Mouse (Mus musculus): ENCODE measurements at regions not wholly inside any gene's neighbourhood (a gene's known extent, or its start where the extent isn't known, plus 50 kb on each side); places are given as distances from the start of the nearest gene placed in this dataset.

DNA sequence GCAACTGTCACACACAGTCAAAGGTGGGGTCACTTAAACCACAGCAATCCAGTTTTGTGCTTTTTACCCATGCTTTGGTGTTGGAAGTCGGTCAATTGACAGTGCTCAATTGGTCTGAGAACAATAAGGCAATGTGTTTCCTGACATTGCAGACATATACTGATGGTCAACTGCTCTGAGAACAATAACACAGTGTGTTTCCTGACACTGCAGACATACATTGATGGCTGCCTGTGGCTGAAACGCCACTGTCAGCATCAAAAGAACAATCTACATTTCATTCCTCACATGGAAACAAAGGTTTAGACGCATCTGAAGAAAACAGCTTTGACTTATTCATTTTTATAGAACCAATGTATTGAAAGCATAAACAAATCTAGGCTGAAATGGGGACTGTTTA, 59.2 kb upstream of the Lama4 start:
- 62% methylated on average over 3 of the region's 3 CpGs for WGBS
- no peaks in the 10 kb centered on the region for H3K36me3 ChIP-seq (ENCODE audit: control insufficient read depth, insufficient read depth, low read length)
- TF ChIP-seq CTCF (IDR thresholded peaks at IDR 0.05) (no peak), EP300 (IDR thresholded peaks at IDR 0.05; ENCODE audit: insufficient read depth, low read depth, low read length) (no peak), POLR2A (IDR thresholded peaks at IDR 0.05; ENCODE audit: insufficient read depth, low read depth, low read length) (no peak)
- no peaks in the 10 kb centered on the region; the same call in 1 of the 2 replicates for H3K4me1 ChIP-seq (ENCODE audit: control insufficient read depth, insufficient read depth, low read length)
- no peak overlapping the region for H3K4me3 ChIP-seq
- DNase-seq, result no peak
- intact Hi-C loops (cut with DNase I), result no loop called here
- H3K79me2 ChIP-seq (replicated peaks; ENCODE audit: control insufficient read depth, insufficient read depth, low read length), result no peaks in the 10 kb centered on the region
- no peak overlapping the region for H3K9ac ChIP-seq (ENCODE audit: low read depth, low read length)
- H3K27me3 ChIP-seq (ENCODE audit: control insufficient read depth, insufficient read depth, low read length), result no peaks in the 10 kb centered on the region
- no peak overlapping the region for H3K27ac ChIP-seq

- no peak overlapping the region for H3K4me3 ChIP-seq
- H3K36me3 ChIP-seq (ENCODE audit: control insufficient read depth, insufficient read depth, low read length), result no peaks in the 10 kb centered on the region
- WGBS, result 49% methylated on average over 2 of the region's 2 CpGs
- no peak for TF ChIP-seq POLR2A (IDR thresholded peaks at IDR 0.05; ENCODE audit: insufficient read depth, low read depth, low read length)
- TF ChIP-seq EP300 (IDR thresholded peaks at IDR 0.05; ENCODE audit: insufficient read depth, low read depth, low read length), result no peak
- TF ChIP-seq CTCF (IDR thresholded peaks at IDR 0.05), result no peak
- no peaks in the 10 kb centered on the region; the same call in 1 of the 2 replicates for H3K4me1 ChIP-seq (ENCODE audit: control insufficient read depth, insufficient read depth, low read length)
- peak overlapping the region; percentile 51 for H3K27ac ChIP-seq
- intact Hi-C loops (cut with DNase I), result no loop called here
- no peaks in the 10 kb centered on the region for H3K79me2 ChIP-seq (replicated peaks; ENCODE audit: control insufficient read depth, insufficient read depth, low read length)
- H3K9ac ChIP-seq (ENCODE audit: low read depth, low read length), result no peak overlapping the region
- no peak for DNase-seq
- H3K27me3 ChIP-seq (ENCODE audit: control insufficient read depth, insufficient read depth, low read length), result no peaks in the 10 kb centered on the region
Measured at GRCm38 (mm10) chr10:38907835-38908234, 57.5 kb upstream of the Lama4 start.

GRCm38 (mm10) chr10:38908277-38908676, 57.0 kb upstream of the Lama4 start:
- no peaks in the 10 kb centered on the region for H3K79me2 ChIP-seq (replicated peaks; ENCODE audit: control insufficient read depth, insufficient read depth, low read length)
- no peak overlapping the region for H3K9ac ChIP-seq (ENCODE audit: low read depth, low read length)
- peak overlapping the region; percentile 51 for H3K27ac ChIP-seq
- DNase-seq, result peak; percentile 80 to 85
- intact Hi-C loops (cut with DNase I), result no loop called here
- WGBS, result 19% methylated on average over 9 of the region's 9 CpGs
- no peaks in the 10 kb centered on the region for H3K27me3 ChIP-seq (ENCODE audit: control insufficient read depth, insufficient read depth, low read length)
- no peaks in the 10 kb centered on the region for H3K36me3 ChIP-seq (ENCODE audit: control insufficient read depth, insufficient read depth, low read length)
- no peaks in the 10 kb centered on the region; the same call in 1 of the 2 replicates for H3K4me1 ChIP-seq (ENCODE audit: control insufficient read depth, insufficient read depth, low read length)
- no peak overlapping the region for H3K4me3 ChIP-seq
- TF ChIP-seq POLR2A (IDR thresholded peaks at IDR 0.05; ENCODE audit: insufficient read depth, low read depth, low read length) (no peak), EP300 (IDR thresholded peaks at IDR 0.05; ENCODE audit: insufficient read depth, low read depth, low read length) (peak; percentile 58; the same call in 1 of the 2 replicates)

DNA sequence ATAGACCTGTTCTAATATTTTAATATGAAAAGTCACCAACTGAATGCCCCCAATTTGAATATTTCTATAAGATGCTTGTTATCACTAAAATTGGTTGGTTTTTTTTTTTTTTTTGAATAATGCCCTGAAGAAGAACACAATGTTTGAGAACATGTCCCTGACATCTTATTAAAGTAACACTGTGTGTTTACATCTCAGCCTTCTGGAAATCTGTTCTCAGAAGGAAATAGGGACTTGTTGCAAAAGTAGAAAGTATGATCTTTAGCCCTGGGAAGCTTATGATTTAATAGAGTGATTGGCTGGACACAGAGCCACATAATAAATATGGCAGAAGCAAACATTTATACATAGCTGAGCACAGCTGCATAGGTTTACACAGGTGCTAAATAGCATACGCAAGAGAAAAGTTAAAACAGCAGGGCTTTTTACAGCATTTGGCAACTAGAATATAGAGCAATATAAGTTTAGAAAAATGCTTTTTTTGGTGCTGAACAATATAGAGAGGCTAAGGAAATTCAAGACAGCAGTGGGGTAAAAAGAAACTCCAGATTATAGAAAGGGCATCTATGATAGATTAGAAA, 56.1 kb upstream of the Lama4 start:
- Histone ChIP-seq H3K4me3 (no peak overlapping the region), H3K27me3 (ENCODE audit: control insufficient read depth, insufficient read depth, low read length) (no peaks in the 10 kb centered on the region), H3K27ac (peak overlapping the region; percentile 51), H3K4me1 (ENCODE audit: control insufficient read depth, insufficient read depth, low read length) (no peaks in the 10 kb centered on the region; the same call in 1 of the 2 replicates), H3K9ac (ENCODE audit: low read depth, low read length) (no peak overlapping the region), H3K79me2 (replicated peaks; ENCODE audit: control insufficient read depth, insufficient read depth, low read length) (no peaks in the 10 kb centered on the region), H3K36me3 (ENCODE audit: control insufficient read depth, insufficient read depth, low read length) (no peaks in the 10 kb centered on the region)
- TF ChIP-seq EP300 (IDR thresholded peaks at IDR 0.05; ENCODE audit: insufficient read depth, low read depth, low read length), result no peak
- no peak for TF ChIP-seq CTCF (IDR thresholded peaks at IDR 0.05)
- TF ChIP-seq POLR2A (IDR thresholded peaks at IDR 0.05; ENCODE audit: insufficient read depth, low read depth, low read length), result no peak
- WGBS, result 96% methylated on average over 1 of the region's 1 CpGs
- intact Hi-C loops (cut with DNase I), result no loop called here
- no peak for DNase-seq

DNA sequence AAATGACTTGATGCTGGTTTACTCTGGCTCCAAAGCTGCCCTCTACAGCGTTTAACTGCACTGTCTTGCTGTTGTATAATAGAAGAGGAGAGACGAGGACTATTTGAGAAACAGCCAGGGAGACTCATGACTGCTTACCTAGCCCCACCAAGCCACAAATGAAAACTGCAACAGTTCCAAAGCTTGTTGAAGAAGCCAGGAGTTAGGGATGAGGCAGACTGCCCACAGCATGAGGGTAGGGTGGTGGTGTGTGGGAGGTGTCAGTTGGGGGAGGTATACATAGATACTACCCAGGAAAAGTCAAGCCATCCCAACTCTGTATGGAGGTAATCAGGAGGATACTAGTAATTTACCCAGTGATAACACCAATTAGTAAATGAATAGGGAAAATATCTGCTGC, 55.5 kb upstream of the Lama4 start:
- DNase-seq, result no peak
- WGBS, result 84% methylated on average over 2 of the region's 2 CpGs
- Histone ChIP-seq H3K27ac (no peak overlapping the region), H3K4me3 (no peak overlapping the region), H3K9ac (ENCODE audit: low read depth, low read length) (no peak overlapping the region), H3K4me1 (ENCODE audit: control insufficient read depth, insufficient read depth, low read length) (no peaks in the 10 kb centered on the region; the same call in 1 of the 2 replicates), H3K36me3 (ENCODE audit: control insufficient read depth, insufficient read depth, low read length) (no peaks in the 10 kb centered on the region), H3K27me3 (ENCODE audit: control insufficient read depth, insufficient read depth, low read length) (no peaks in the 10 kb centered on the region), H3K79me2 (replicated peaks; ENCODE audit: control insufficient read depth, insufficient read depth, low read length) (no peaks in the 10 kb centered on the region)
- TF ChIP-seq POLR2A (IDR thresholded peaks at IDR 0.05; ENCODE audit: insufficient read depth, low read depth, low read length), result no peak
- intact Hi-C loops (cut with DNase I), result no loop called here

DNA sequence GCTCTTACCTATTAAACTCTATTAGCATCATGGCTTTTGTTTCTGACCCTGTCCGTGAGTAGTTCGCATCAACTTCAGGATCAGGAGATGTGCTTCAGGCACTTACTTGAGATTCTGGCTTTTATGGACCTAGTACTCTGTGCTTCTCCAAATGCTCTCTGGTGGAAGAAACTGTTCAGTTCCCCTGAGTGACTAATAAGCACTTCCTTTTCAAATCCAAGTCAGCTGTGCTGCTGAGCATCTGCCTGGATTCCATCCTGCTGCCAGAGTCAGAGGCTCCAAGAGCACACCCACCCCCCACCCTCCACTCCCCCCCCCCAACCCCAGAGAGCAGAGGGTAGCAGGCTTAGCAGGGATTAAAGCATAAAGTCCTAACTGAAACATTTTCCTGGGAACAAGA, 52.3 kb upstream of the Lama4 start:
- H3K27ac ChIP-seq, result peak overlapping the region; percentile 9; the same call in 1 of the 2 replicates
- no peaks in the 10 kb centered on the region for H3K27me3 ChIP-seq (ENCODE audit: control insufficient read depth, insufficient read depth, low read length)
- no peaks in the 10 kb centered on the region for H3K79me2 ChIP-seq (replicated peaks; ENCODE audit: control insufficient read depth, insufficient read depth, low read length)
- peaks cover 5% of the 10 kb centered on the region for H3K4me1 ChIP-seq (ENCODE audit: control insufficient read depth, insufficient read depth, low read length)
- no peak overlapping the region for H3K4me3 ChIP-seq
- DNase-seq, result no peak
- intact Hi-C loops (cut with DNase I), result no loop called here
- no peaks in the 10 kb centered on the region for H3K36me3 ChIP-seq (ENCODE audit: control insufficient read depth, insufficient read depth, low read length)
- TF ChIP-seq EP300 (IDR thresholded peaks at IDR 0.05; ENCODE audit: insufficient read depth, low read depth, low read length) (no peak), POLR2A (IDR thresholded peaks at IDR 0.05; ENCODE audit: insufficient read depth, low read depth, low read length) (no peak), CTCF (IDR thresholded peaks at IDR 0.05) (no peak)
- 85% methylated on average over 2 of the region's 2 CpGs for WGBS
- no peak overlapping the region for H3K9ac ChIP-seq (ENCODE audit: low read depth, low read length)
